Mouse (Mus musculus) large intestine, adult 2 months (tissue): ENCODE data around the gene Kcnip3. TPM values are rescaled to one million over a fixed set of nuclear protein-coding genes. Genes with fewer than 3 reads are reported as not detected.

Experiments used
- DNase-seq: peaks from one replicate; pipeline ENCODE4 v3.0.0-alpha.2; 2012; ENCODE audit warnings: low read depth, low spot score
- WGBS: fragments of 180-500 bp; shearing (Covaris S2); methylation state at CpG from one replicate; pipeline ENCODE4 v1.1.7; 2018; 5-methylcytosine and 5-hydroxymethylcytosine counted together
- polyA plus RNA-seq: library from polyadenylated mRNA; depleted of rRNA; stranded (reverse); fragments of >200 nt; gene quantifications from 2 replicates; pipeline ENCODE4 v1.2.3, GENCODE M21; 2012; rRNA removed

Gene Kcnip3
- polyA plus RNA-seq, 1 experiment: 1.2 TPM

- WGBS: 32% methylated on average over 10 of the region's 10 CpGs
These were observed 103.5 kb downstream of the Kcnip3 start for GRCm38 (mm10) chr2:127418266-127418970.

GRCm38 (mm10) chr2:127416706-127417105 is 105.2 kb downstream of the Kcnip3 start:
- DNase-seq: no peak

More at GRCm38 (mm10) chr2:127418266-127418970, 103.5 kb downstream of the Kcnip3 start:
- no peak for DNase-seq

GRCm38 (mm10) chr2:127415806-127416205 is 106.1 kb downstream of the Kcnip3 start:
- no peak for DNase-seq
- WGBS: 53% methylated on average over 10 of the region's 10 CpGs

More at GRCm38 (mm10) chr2:127416706-127417105, 105.2 kb downstream of the Kcnip3 start:
- WGBS: 54% methylated on average over 3 of the region's 3 CpGs

- WGBS: 71% methylated on average over 6 of the region's 6 CpGs
- no peak for DNase-seq
These were observed 110.8 kb downstream of the Kcnip3 start for GRCm38 (mm10) chr2:127411126-127411525.

Other genes with a start within 250 kb of the Kcnip3 start
- 8.4 and 8.7 TPM in 2 replicates for gene Dusp2, start 185.9 kb downstream of the Kcnip3 start, polyA plus RNA-seq
- gene Astl, start 183.5 kb downstream of the Kcnip3 start, polyA plus RNA-seq: not detected in 2 replicates
- gene Adra2b, start 158.9 kb downstream of the Kcnip3 start, polyA plus RNA-seq: 0.71 and 0.91 TPM in 2 replicates
- gene Gpat2, start 96.9 kb downstream of the Kcnip3 start, polyA plus RNA-seq: 0.12 and 0.16 TPM in 2 replicates
- 10.9 and 11.6 TPM in 2 replicates for gene Fahd2a, start 77.5 kb downstream of the Kcnip3 start, polyA plus RNA-seq
- gene Prom2, start 19.4 kb upstream of the Kcnip3 start, polyA plus RNA-seq: 0.09 and 0.15 TPM in 2 replicates
- 1.7 and 3.1 TPM in 2 replicates for gene Zfp661, start 65.0 kb upstream of the Kcnip3 start, polyA plus RNA-seq
- gene Mrps5, start 65.1 kb upstream of the Kcnip3 start, polyA plus RNA-seq: 58.7 and 66.7 TPM in 2 replicates
- 0.51 and 5.1 TPM in 2 replicates for gene Mal, start 134.6 kb upstream of the Kcnip3 start, polyA plus RNA-seq
- 299 and 309 TPM in 2 replicates for gene Mall, start 207.8 kb upstream of the Kcnip3 start, polyA plus RNA-seq